Mouse (Mus musculus) E14TG2a.4 (cell line): ENCODE results near the gene Hydin.

Experiments used
- H3K27me3 ChIP-seq: 2 replicates; pipeline ENCODE4 v1.6.1; 2014; ENCODE audit warnings: low read length, control low read depth; ENCODE audit not compliant: insufficient read depth
- H3K36me3 ChIP-seq: 2 replicates; pipeline ENCODE4 v1.6.1; 2014; ENCODE audit warnings: low read length, control low read depth; ENCODE audit not compliant: insufficient read depth
- H3K4me1 ChIP-seq: replicated peaks from 2 replicates; pipeline ENCODE4 v1.6.1; 2014; ENCODE audit warnings: low read depth, low read length, control low read depth
- H3K4me3 ChIP-seq: replicated peaks from 2 replicates; pipeline ENCODE4 v1.5.1; 2014; ENCODE audit warnings: mild to moderate bottlenecking, low read length
- H3K9me3 ChIP-seq: 2 replicates; pipeline ENCODE4 v1.6.1; 2014; ENCODE audit warnings: low read length, control low read depth
- CTCF ChIP-seq: conservative IDR thresholded peaks from 2 replicates; pipeline ENCODE4 v1.5.1; 2014; ENCODE audit warnings: low read length
- NANOG ChIP-seq: IDR thresholded peaks from 2 replicates; pipeline ENCODE4 v1.6.1; 2014; ENCODE audit warnings: borderline replicate concordance, low read length, mixed read lengths
- POU5F1 ChIP-seq: IDR thresholded peaks from 2 replicates; pipeline ENCODE4 v1.6.1; 2014; ENCODE audit warnings: low read length, borderline replicate concordance

Gene Hydin

DNA sequence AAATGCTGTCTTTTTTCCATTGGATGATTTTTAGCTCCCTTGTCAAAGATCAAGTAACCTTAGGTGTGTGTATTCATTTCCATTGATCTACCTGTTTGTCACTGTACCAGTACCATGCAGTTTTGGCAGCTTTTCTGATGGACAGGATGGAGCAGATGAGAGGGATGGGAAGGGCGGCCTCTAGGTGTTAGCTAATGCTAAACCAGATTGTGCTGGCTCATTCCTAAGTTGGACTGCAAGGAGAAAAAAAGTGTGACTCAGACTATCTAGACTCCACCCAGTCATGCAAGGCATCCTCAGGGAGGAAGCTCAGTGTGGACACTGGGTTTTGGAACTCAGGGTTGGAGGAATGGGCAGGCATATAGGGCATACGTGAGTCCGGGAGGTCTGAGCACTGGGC lies 381.8 kb downstream of the Hydin start:
- H3K36me3 ChIP-seq, result peaks cover 83% of the 10 kb centered on the region
- H3K4me3 ChIP-seq, result no peak overlapping the region
- no peak for TF ChIP-seq POU5F1
- TF ChIP-seq NANOG, result no peak
- TF ChIP-seq CTCF, result no peak
- H3K4me1 ChIP-seq, result 0 out of 2 replicates have a peak, but pooled peaks cover 4% of the 10 kb centered on the region
- H3K9me3 ChIP-seq, result no peaks in the 10 kb centered on the region
- H3K27me3 ChIP-seq, result no peaks in the 10 kb centered on the region

- TF ChIP-seq POU5F1 (no peak), CTCF (no peak), NANOG (no peak)
- Histone ChIP-seq H3K4me3 (no peak overlapping the region), H3K27me3 (no peaks in the 10 kb centered on the region), H3K36me3 (peaks cover 83% of the 10 kb centered on the region), H3K9me3 (no peaks in the 10 kb centered on the region), H3K4me1 (0 out of 2 replicates have a peak, but pooled peaks cover 4% of the 10 kb centered on the region)
Measured at GRCm38 (mm10) chr8:110649286-110649685, 382.5 kb downstream of the Hydin start.

DNA sequence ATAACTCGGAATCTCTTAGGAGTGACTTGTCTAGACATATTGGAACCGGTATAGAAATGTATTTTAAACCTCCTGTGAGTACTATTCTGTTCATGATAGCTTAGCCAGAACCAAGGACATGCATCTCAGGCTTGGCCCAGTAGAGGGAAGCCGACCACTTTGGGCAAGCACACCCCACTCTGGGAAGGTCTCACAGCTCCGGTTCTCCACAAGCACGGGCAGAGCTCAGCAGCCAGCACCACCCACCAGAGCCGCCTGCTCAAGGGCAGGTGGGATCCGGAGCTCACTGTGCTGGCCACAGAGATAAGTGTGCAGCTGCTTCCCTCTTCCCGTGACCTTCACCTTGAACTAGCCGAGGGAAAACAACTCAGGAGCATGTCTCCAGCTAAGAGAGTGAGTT lies 384.1 kb downstream of the Hydin start:
- Histone ChIP-seq H3K36me3 (peaks cover 83% of the 10 kb centered on the region), H3K27me3 (no peaks in the 10 kb centered on the region), H3K9me3 (no peaks in the 10 kb centered on the region), H3K4me3 (no peak overlapping the region), H3K4me1 (peaks cover 15% of the 10 kb centered on the region)
- no peak for TF ChIP-seq POU5F1
- no peak for TF ChIP-seq CTCF
- TF ChIP-seq NANOG, result no peak

DNA sequence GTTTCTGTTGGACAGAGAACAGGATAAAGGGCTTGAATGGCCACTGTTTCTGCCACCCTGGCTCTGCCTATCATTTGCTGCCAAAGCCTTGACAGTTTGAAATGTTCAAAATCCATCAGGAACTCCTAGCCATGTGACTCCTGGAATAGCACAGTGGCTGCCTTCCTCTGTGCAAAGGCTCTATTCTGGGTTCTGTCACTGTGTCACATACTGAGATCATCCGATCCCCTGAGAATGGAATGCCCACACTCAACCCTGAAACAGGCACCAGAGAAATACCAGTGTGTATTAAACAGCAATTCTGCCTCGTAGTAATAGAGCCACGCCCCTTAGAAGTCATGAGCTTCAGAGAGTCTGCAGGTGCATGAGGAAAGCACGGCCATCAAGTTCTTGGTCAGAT lies 385.1 kb downstream of the Hydin start:
- Histone ChIP-seq H3K27me3 (no peaks in the 10 kb centered on the region), H3K9me3 (no peaks in the 10 kb centered on the region), H3K36me3 (peaks cover 85% of the 10 kb centered on the region), H3K4me1 (peaks cover 19% of the 10 kb centered on the region), H3K4me3 (no peak overlapping the region)
- no peak for TF ChIP-seq POU5F1
- TF ChIP-seq CTCF, result no peak
- no peak for TF ChIP-seq NANOG

DNA sequence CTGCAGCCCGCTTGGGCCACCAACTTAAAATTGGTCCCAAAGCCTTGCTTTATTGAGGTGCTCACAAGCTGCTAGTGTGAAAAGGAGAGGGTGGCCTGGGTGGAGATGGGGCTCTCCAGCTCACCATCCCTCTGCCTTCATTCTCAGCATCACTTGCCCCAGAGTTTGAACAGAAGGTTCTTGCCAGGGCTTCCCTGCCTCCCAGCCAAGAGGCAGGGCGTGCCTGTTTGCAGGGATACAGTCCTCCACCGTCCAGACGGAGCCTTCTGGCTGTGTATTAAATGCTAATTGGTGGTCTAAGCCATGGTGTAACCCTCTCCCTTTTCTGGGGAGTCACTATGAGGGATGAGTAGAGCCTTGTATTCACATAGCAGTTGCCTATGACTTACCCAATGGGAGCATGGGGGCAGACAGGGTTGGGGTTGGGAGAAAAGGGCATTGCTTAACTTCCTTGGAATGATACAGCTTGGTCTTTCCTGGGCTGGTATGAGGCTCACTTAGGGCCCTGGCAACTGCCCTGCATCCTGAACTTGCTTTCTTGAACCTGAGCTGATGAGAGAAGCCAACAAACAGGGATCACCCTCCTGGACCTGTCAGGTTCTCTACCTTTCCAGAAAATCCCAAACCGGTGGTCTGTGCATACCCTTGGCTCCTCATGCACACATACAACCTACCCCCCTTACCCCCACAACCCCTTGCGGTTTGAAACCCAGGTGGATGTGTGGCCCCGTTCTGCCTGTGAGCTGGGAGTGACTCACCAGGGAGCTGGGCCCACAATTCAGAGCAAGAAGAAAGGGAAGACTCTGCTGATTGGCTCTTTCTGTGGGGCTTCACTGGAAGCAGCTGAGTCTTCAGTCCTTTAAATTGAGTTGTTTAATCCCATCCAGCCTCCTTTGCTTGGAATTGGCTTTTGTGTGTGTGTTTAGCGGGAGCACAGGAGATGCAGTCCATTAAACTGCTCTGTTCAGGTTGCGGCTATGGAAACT lies 387.6 kb downstream of the Hydin start:
- Histone ChIP-seq H3K4me3 (no peak overlapping the region), H3K27me3 (no peaks in the 10 kb centered on the region), H3K4me1 (peaks cover 24% of the 10 kb centered on the region), H3K9me3 (no peaks in the 10 kb centered on the region), H3K36me3 (peaks cover 99% of the 10 kb centered on the region)
- TF ChIP-seq CTCF (no peak), POU5F1 (no peak), NANOG (no peak)

DNA sequence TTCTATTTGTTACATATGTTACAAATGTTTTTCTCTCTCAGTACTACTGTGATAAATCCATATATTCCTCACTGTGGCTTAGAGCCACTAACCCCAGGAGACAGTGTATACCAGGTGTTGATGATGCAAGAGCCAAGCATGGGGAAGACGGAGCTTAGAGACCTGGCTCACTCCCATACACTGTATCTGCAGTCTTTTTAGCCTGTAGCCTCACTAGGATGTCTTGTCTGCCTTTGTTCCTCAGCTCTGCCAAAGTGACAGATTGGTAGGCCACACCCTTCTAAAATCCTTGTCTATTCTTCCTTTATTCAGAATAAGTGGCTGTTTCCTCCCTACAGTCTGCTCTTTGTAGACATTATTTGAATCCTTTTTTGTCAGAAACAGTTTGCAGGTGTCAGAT lies 389.1 kb downstream of the Hydin start:
- Histone ChIP-seq H3K36me3 (peaks cover 99% of the 10 kb centered on the region), H3K27me3 (no peaks in the 10 kb centered on the region), H3K4me3 (no peak overlapping the region), H3K4me1 (peaks cover 24% of the 10 kb centered on the region), H3K9me3 (no peaks in the 10 kb centered on the region)
- TF ChIP-seq POU5F1 (no peak), NANOG (no peak), CTCF (no peak)

GRCm38 (mm10) chr8:110657661-110658060 lies 390.9 kb downstream of the Hydin start:
- Histone ChIP-seq H3K27me3 (no peaks in the 10 kb centered on the region), H3K4me3 (no peak overlapping the region), H3K9me3 (no peaks in the 10 kb centered on the region), H3K4me1 (peaks cover 21% of the 10 kb centered on the region), H3K36me3 (peaks cover 99% of the 10 kb centered on the region)
- TF ChIP-seq POU5F1, result no peak
- TF ChIP-seq NANOG, result no peak
- no peak for TF ChIP-seq CTCF
